Mouse (Mus musculus) myocyte (in vitro differentiated cells): ENCODE data around the gene Ptprm.

ENCODE experiments used
- CEBPB ChIP-seq: IDR thresholded peaks from 2 replicates; pipeline ENCODE4 v1.6.1; 2011; ENCODE audit warnings: mild to moderate bottlenecking, moderate library complexity; ENCODE audit not compliant: poor library complexity, insufficient read depth, severe bottlenecking
- MAX ChIP-seq: IDR thresholded peaks from one replicate; pipeline ENCODE4 v1.6.1; 2011; ENCODE audit warnings: low read depth, mild to moderate bottlenecking, control low read depth
- MYOD1 ChIP-seq, 3 experiments: IDR thresholded peaks; one replicate each; pipeline ENCODE4 v1.6.1; 2011; ENCODE audit warnings: control low read depth in 2 of 3, low read depth in 2 of 3, mild to moderate bottlenecking in 2 of 3, moderate library complexity in 1 of 3; ENCODE audit not compliant: insufficient read length in 2 of 3, control insufficient read depth in 1 of 3
- POLR2A ChIP-seq: IDR thresholded peaks from one replicate; pipeline ENCODE4 v1.6.1; 2011; ENCODE audit warnings: low read depth, mild to moderate bottlenecking, control low read depth, moderate library complexity; ENCODE audit not compliant: insufficient read length
- POLR2AphosphoS2 ChIP-seq: IDR thresholded peaks from one replicate; pipeline ENCODE4 v1.6.1; 2011; ENCODE audit warnings: low read depth, control low read depth; ENCODE audit not compliant: insufficient read length
- REST ChIP-seq: IDR thresholded peaks from one replicate; pipeline ENCODE4 v1.6.1; 2011; ENCODE audit warnings: mild to moderate bottlenecking, control low read depth, moderate library complexity; ENCODE audit not compliant: insufficient read depth, insufficient read length
- SRF ChIP-seq: IDR thresholded peaks from one replicate; pipeline ENCODE4 v1.6.1; 2011; ENCODE audit warnings: low read depth; ENCODE audit not compliant: control insufficient read depth, insufficient read length
- TCF12 ChIP-seq: IDR thresholded peaks from one replicate; pipeline ENCODE4 v1.6.1; 2011; ENCODE audit warnings: mild to moderate bottlenecking, control low read depth; ENCODE audit not compliant: poor library complexity, insufficient read depth, severe bottlenecking
- USF1 ChIP-seq: IDR thresholded peaks from one replicate; pipeline ENCODE4 v1.6.1; 2011; ENCODE audit warnings: low read depth, mild to moderate bottlenecking, control low read depth, moderate library complexity

- TF ChIP-seq TCF12: no peak
- no peak for TF ChIP-seq USF1
- TF ChIP-seq POLR2A: no peak
- TF ChIP-seq MAX: no peak
- TF ChIP-seq CEBPB: no peak
- TF ChIP-seq POLR2AphosphoS2: no peak
- TF ChIP-seq SRF: no peak
- TF ChIP-seq REST: no peak
- TF ChIP-seq MYOD1 (IDR thresholded peaks at IDR 0.05; ENCODE audit: control insufficient read depth in 1 of 3, insufficient read length in 2 of 3, low read depth in 2 of 3): no peak
These were observed 568.1 kb downstream of the Ptprm start for GRCm38 (mm10) chr17:66786166-66786565.
